In the genomic region with DNA sequence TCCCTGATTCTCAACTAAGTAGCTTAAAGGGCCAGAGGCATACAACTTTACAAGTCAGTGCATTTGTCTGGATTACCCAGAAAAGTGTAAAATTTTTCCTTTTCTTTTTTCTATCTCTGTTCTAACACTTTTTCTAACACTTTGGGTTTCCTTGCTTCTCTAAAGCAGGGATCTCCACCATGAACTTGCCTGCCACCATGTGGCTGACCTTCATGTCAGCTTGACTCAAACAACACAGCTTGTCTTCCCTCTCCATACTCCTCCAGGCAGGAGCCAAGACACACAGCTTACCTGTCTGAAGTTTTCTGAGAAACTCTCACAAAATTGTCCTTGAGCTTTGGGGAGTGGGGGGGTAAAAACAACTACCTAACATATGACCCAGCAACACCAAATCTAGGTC, we compare ENCODE assay signal across 9 mouse cellular contexts. TPM values are rescaled to one million over a fixed set of nuclear protein-coding genes. Genes with fewer than 3 reads are reported as not detected.
DNase-seq lines count a peak whose midpoint lies in the region; ATAC-seq lines count a peak whose summit lies in the region.
"Had no signal": no experiment of that assay in that cellular context is flagged by ENCODE, and none has a peak within 500 bp of the region (broad histone marks: within the 10 kb centered on the region; RNA-seq: fewer than 3 reads in every experiment).

No protein-coding gene starts in this region.

- peak; percentile 31 for DNase-seq in kidney, adult 11 months
- DNase-seq in adrenal gland, postnatal 36 days = peak; percentile 53 to 59
- DNase-seq in lung, postnatal 25 days (ENCODE audit: low spot score) = peak; percentile 38
- DNase-seq in right cerebral cortex, postnatal 10 days (ENCODE audit: low spot score in 2 of 2) = no peak
- DNase-seq in right cerebral cortex, postnatal 4 days = no peak

- no peak overlapping the region for H3K4me3 ChIP-seq in kidney, embryonic 16.5 days (ENCODE audit: low read length)
- H3K4me3 ChIP-seq: heart, embryonic 15.5 days; lung, embryonic 15.5 days had no signal

- no peaks in the 10 kb centered on the region for H3K9me3 ChIP-seq in kidney, embryonic 16.5 days (ENCODE audit: low read length)
- H3K9me3 ChIP-seq: heart, embryonic 15.5 days; lung, embryonic 15.5 days had no signal

- no peaks in the 10 kb centered on the region for H3K27me3 ChIP-seq in kidney, embryonic 16.5 days (ENCODE audit: insufficient read depth, low read length)
- H3K27me3 ChIP-seq: heart, embryonic 15.5 days; lung, embryonic 15.5 days had no signal

- H3K4me1 ChIP-seq in kidney, embryonic 16.5 days (ENCODE audit: insufficient read depth, low read length) = no peaks in the 10 kb centered on the region
- H3K4me1 ChIP-seq: heart, embryonic 15.5 days; lung, embryonic 15.5 days had no signal

- H3K9ac ChIP-seq in kidney, embryonic 16.5 days (replicated peaks; ENCODE audit: low read length) = no peak overlapping the region
- H3K9ac ChIP-seq: heart, embryonic 15.5 days; lung, embryonic 15.5 days had no signal

- no peak overlapping the region for H3K4me2 ChIP-seq in kidney, embryonic 16.5 days (replicated peaks; ENCODE audit: low read depth, low read length)
- H3K4me2 ChIP-seq: heart, embryonic 15.5 days; lung, embryonic 15.5 days had no signal

- no peak for ATAC-seq in kidney, embryonic 16.5 days (ENCODE audit: low FRiP score, low TSS enrichment)
- ATAC-seq in CD4-positive, CD25-positive, alpha-beta regulatory T cell, adult 4 months = peak; percentile 51

- no peaks in the 10 kb centered on the region for H3K36me3 ChIP-seq in kidney, embryonic 16.5 days (ENCODE audit: insufficient read depth, low read length)
- H3K36me3 ChIP-seq: heart, embryonic 15.5 days; lung, embryonic 15.5 days had no signal

- no peak overlapping the region for H3K27ac ChIP-seq in kidney, embryonic 16.5 days (ENCODE audit: low read length)
- H3K27ac ChIP-seq: heart, embryonic 15.5 days; lung, embryonic 15.5 days had no signal

RNA-seq across cellular contexts. Expression of gene Nek7, which starts 17.9 kb away (rescaled TPM):
- polyA plus RNA-seq in kidney, embryonic 16.5 days (2015; fragmentation: Nextera tagmentation; extraction: Ambion mirVana) = 42.6 and 43.7 TPM in 2 replicates
- polyA plus RNA-seq in CD4-positive, CD25-positive, alpha-beta regulatory T cell, adult 4 months (2017; shearing (Covaris generic)) = 10 to 100 TPM; 58.1 to 74.3 TPM
- 10 to 100 TPM; 47.5 to 54.7 TPM for total RNA-seq in adrenal gland, postnatal 36 days (2021)

Comparison
In these comparisons a context has a peak if more than half of its experiments do, and no peak if none do; other contexts are left out.
1. DNase-seq: peak in kidney, adult 11 months (single experiment), adrenal gland, postnatal 36 days (2 of 2) and lung, postnatal 25 days (single experiment); none in right cerebral cortex, postnatal 10 days (0 of 2) and right cerebral cortex, postnatal 4 days (single experiment).